Mouse (Mus musculus) midbrain, embryonic 13.5 days (tissue): Measurements from ENCODE around the gene Pgam2. TPM values are rescaled to one million over a fixed set of nuclear protein-coding genes. Genes with fewer than 3 reads are reported as not detected.

Experiments used
- polyA plus RNA-seq: library from polyadenylated mRNA; unstranded; fragments of >200 nt; fragmentation: Nextera tagmentation; extraction: Ambion mirVana; gene quantifications from 2 replicates; pipeline ENCODE4 v1.2.1, GENCODE M21; 2015

The Pgam2 gene
- polyA plus RNA-seq, 1 experiment from 2014 or later = 2.3 TPM

Other genes starting within 250 kb of the Pgam2 start
- gene Ankrd36, start 234.0 kb downstream of the Pgam2 start, polyA plus RNA-seq = not detected in 2 replicates
- gene Mrps24, start 88.1 kb downstream of the Pgam2 start, polyA plus RNA-seq = 160 and 177 TPM in 2 replicates
- gene Urgcp, start 41.4 kb downstream of the Pgam2 start, polyA plus RNA-seq = 24.9 and 26.5 TPM in 2 replicates
- 151 and 155 TPM in 2 replicates for gene Dbnl, start 15.2 kb downstream of the Pgam2 start, polyA plus RNA-seq
- gene Polm, start 34.3 kb upstream of the Pgam2 start, polyA plus RNA-seq = 6.5 and 8.2 TPM in 2 replicates
- 9.4 and 10.6 TPM in 2 replicates for gene Aebp1, start 58.2 kb upstream of the Pgam2 start, polyA plus RNA-seq
- gene Pold2, start 74.6 kb upstream of the Pgam2 start, polyA plus RNA-seq = 55.4 and 63.0 TPM in 2 replicates
- gene Myl7, start 95.0 kb upstream of the Pgam2 start, polyA plus RNA-seq = 0.39 and 0.50 TPM in 2 replicates
- 6.1 and 6.8 TPM in 2 replicates for gene Gck, start 146.3 kb upstream of the Pgam2 start, polyA plus RNA-seq
- gene Ykt6, start 152.0 kb upstream of the Pgam2 start, polyA plus RNA-seq = 78.8 and 84.0 TPM in 2 replicates